Mouse (Mus musculus): Measurements from ENCODE around the gene Nfic.

Nfic gene

GRCm38 (mm10) chr10:81417227-81418215 lies 37.9 kb downstream of the Nfic start:
- no peak for DNase-seq (ENCODE audit: low read depth)

GRCm38 (mm10) chr10:81416581-81417226 lies 38.7 kb downstream of the Nfic start:
- DNase-seq (ENCODE audit: low read depth): no peak

GRCm38 (mm10) chr10:81415549-81416310 lies 39.7 kb downstream of the Nfic start:
- no peak for DNase-seq (ENCODE audit: low read depth)

GRCm38 (mm10) chr10:81415146-81415545 lies 40.3 kb downstream of the Nfic start:
- no peak for DNase-seq (ENCODE audit: low read depth)

GRCm38 (mm10) chr10:81414682-81415081 lies 40.8 kb downstream of the Nfic start:
- DNase-seq (ENCODE audit: low read depth): no peak

- peak; percentile 62 for DNase-seq (ENCODE audit: low read depth)
These were observed 41.8 kb downstream of the Nfic start for GRCm38 (mm10) chr10:81413310-81414261.

GRCm38 (mm10) chr10:81412586-81413309 lies 42.7 kb downstream of the Nfic start:
- no peak for DNase-seq (ENCODE audit: low read depth)

GRCm38 (mm10) chr10:81411471-81412400 lies 43.7 kb downstream of the Nfic start:
- DNase-seq (ENCODE audit: low read depth): no peak

GRCm38 (mm10) chr10:81410981-81411380 lies 44.5 kb downstream of the Nfic start:
- DNase-seq (ENCODE audit: low read depth): no peak

GRCm38 (mm10) chr10:81410350-81410749 lies 45.1 kb downstream of the Nfic start:
- no peak for DNase-seq (ENCODE audit: low read depth)

- DNase-seq (ENCODE audit: low read depth): no peak
These were observed 46.1 kb downstream of the Nfic start for GRCm38 (mm10) chr10:81409330-81409729.

GRCm38 (mm10) chr10:81408871-81409291 lies 46.6 kb downstream of the Nfic start:
- DNase-seq (ENCODE audit: low read depth): peak; percentile 81

GRCm38 (mm10) chr10:81408424-81408729 lies 47.1 kb downstream of the Nfic start:
- DNase-seq (ENCODE audit: low read depth): no peak

- DNase-seq (ENCODE audit: low read depth): peak; percentile 91
These were observed 47.7 kb downstream of the Nfic start for GRCm38 (mm10) chr10:81407539-81408423.

GRCm38 (mm10) chr10:81406504-81407440 lies 48.7 kb downstream of the Nfic start:
- no peak for DNase-seq (ENCODE audit: low read depth)

GRCm38 (mm10) chr10:81405588-81406201 lies 49.7 kb downstream of the Nfic start:
- peak; percentile 57 for DNase-seq (ENCODE audit: low read depth)

- DNase-seq (ENCODE audit: low read depth): no peak
These were observed 50.7 kb downstream of the Nfic start for GRCm38 (mm10) chr10:81404720-81405119.
